21 mouse cellular contexts compared by ENCODE assay signal in genomic region chr13:8999464-8999863, GRCm38 (mm10). TPM values are rescaled to one million over a fixed set of nuclear protein-coding genes. Genes with fewer than 3 reads are reported as not detected.
"Had no signal": no experiment of that assay in that cellular context is flagged by ENCODE, and none has a peak within 500 bp of the region (broad histone marks: within the 10 kb centered on the region; RNA-seq: fewer than 3 reads in every experiment).

No protein-coding gene starts in this region.

- H3K4me2 ChIP-seq: limb, embryonic 12.5 days; lung, embryonic 15.5 days; midbrain, embryonic 13.5 days; neural tube, embryonic 13.5 days had no signal

- H3K9ac ChIP-seq: limb, embryonic 12.5 days; lung, embryonic 15.5 days; midbrain, embryonic 13.5 days; neural tube, embryonic 13.5 days had no signal

- DNase-seq: kidney, adult 8-10 months; kidney, postnatal 25 days; lung, postnatal 14 days; retina, postnatal 1 day; right cerebral cortex, postnatal 4 days; thymus, postnatal 36 days had no signal

- ATAC-seq: intestine, postnatal 0 days; midbrain, embryonic 13.5 days had no signal

- H3K36me3 ChIP-seq: limb, embryonic 12.5 days; lung, embryonic 15.5 days; midbrain, embryonic 13.5 days; neural tube, embryonic 13.5 days had no signal

- H3K27me3 ChIP-seq: limb, embryonic 12.5 days; lung, embryonic 15.5 days; megakaryocyte, embryonic 14.5 days; neural tube, embryonic 13.5 days had no signal

- H3K27ac ChIP-seq: limb, embryonic 12.5 days; lung, embryonic 15.5 days; macrophage; midbrain, embryonic 13.5 days; neural tube, embryonic 13.5 days had no signal

- H3K9me3 ChIP-seq: limb, embryonic 12.5 days; lung, embryonic 15.5 days; megakaryocyte, embryonic 14.5 days; midbrain, embryonic 13.5 days; neural tube, embryonic 13.5 days had no signal

- H3K4me3 ChIP-seq: limb, embryonic 12.5 days; lung, embryonic 15.5 days; megakaryocyte, embryonic 14.5 days; midbrain, embryonic 13.5 days; myocyte; neural tube, embryonic 13.5 days had no signal

RNA-seq across cellular contexts. Expression of gene Idi2, which starts 46.8 kb away (rescaled TPM):
- total RNA-seq: layer of hippocampus, adult 18-20 months; layer of hippocampus, postnatal 10 days; left cerebral cortex, postnatal 36 days; liver, adult 2 months had no signal
- polyA plus RNA-seq: intestine, postnatal 0 days; kidney, embryonic 16.5 days; limb, embryonic 12.5 days; liver, adult 2 months; macrophage; midbrain, embryonic 13.5 days; neural tube, embryonic 13.5 days; stomach, embryonic 14.5 days had no signal

RNA-seq across cellular contexts. Expression of gene Gm9745, which starts 51.4 kb away (rescaled TPM):
- total RNA-seq: layer of hippocampus, adult 18-20 months; layer of hippocampus, postnatal 10 days; liver, adult 2 months had no signal
- polyA plus RNA-seq: intestine, postnatal 0 days; kidney, embryonic 16.5 days; limb, embryonic 12.5 days; liver, adult 2 months; lung, embryonic 15.5 days; macrophage; midbrain, embryonic 13.5 days; neural tube, embryonic 13.5 days; stomach, embryonic 14.5 days; thymus, postnatal 0 days had no signal
